Mouse (Mus musculus): ENCODE results near the gene Gpatch4. TPM values are rescaled to one million over a fixed set of nuclear protein-coding genes. Genes with fewer than 3 reads are reported as not detected.

Gene Gpatch4
- polyA plus RNA-seq (2014; fragmentation: Illumina TruSeq; extraction: RNeasy Lipid Tissue Mini Kit (QIAGEN cat#74804); ENCODE audit: low replicate concordance) = 3.5 TPM

GRCm38 (mm10) chr3:88042661-88043421 is at the start of gene Gpatch4:
Gpatch4 (plus strand) TSS chr3:88043108.

DNA sequence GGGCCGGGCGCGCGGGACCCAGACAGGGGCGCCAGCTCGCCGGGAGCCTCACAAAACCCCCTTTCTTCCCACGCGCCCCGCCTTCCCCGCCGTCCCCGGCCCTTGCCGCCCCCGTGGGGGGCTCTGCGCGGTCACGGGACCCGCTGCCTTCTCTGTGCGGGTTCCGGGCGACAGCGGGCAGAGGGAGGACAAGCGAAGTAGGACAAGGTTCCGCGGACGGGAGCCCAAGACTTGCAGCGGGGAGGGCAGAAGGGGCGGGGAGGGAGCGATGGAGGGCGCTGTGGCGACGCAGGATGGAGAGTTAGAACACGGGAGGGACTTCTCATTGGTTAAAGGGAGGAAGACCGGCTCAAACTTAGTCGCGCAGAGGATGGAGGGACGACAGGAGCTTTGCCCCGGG is 42.7 kb upstream of the Gpatch4 start, which contains the start of gene Bcan:
TSS of gene Bcan (minus strand) at position 50 of the 400 bp plus-strand sequence.

DNA sequence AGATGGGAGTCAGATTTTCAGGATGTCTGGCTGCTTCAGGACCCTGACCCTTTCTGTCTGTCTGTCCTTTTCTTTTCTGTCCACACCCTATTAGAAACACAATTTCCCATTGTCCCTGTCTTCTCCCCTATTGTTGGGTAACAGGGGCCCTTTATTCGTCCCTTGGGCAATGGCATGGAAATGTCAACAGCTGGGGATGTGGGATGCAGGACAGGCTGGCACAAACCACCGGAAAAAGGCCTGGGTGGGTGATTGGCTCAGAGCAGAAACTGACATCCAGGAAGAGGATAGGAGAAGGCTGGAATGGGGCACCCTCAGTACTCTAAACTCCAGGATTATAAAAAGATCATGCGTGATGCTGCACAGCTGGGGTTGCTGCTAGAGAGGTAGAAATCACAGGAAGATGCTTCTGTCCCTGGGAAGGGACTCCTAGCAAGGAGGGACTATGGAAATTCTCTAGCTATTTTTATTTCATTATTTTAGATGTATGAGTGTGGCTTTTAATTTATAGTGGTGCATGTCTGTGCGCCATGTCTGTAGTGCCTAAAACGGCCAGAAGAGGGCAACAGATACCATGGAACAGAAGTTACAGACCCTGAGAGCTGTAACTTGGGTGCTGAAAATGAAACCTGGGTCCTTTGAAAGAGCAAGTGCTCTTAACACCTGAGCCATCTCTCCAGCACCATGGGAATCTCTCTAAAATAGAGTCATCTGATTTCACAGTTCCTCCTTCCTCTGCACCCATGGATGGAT is 15.3 kb upstream of the Gpatch4 start, which contains the start of gene Hapln2:
TSS of gene Hapln2 (minus strand) at position 150 of the 753 bp plus-strand sequence.

DNA sequence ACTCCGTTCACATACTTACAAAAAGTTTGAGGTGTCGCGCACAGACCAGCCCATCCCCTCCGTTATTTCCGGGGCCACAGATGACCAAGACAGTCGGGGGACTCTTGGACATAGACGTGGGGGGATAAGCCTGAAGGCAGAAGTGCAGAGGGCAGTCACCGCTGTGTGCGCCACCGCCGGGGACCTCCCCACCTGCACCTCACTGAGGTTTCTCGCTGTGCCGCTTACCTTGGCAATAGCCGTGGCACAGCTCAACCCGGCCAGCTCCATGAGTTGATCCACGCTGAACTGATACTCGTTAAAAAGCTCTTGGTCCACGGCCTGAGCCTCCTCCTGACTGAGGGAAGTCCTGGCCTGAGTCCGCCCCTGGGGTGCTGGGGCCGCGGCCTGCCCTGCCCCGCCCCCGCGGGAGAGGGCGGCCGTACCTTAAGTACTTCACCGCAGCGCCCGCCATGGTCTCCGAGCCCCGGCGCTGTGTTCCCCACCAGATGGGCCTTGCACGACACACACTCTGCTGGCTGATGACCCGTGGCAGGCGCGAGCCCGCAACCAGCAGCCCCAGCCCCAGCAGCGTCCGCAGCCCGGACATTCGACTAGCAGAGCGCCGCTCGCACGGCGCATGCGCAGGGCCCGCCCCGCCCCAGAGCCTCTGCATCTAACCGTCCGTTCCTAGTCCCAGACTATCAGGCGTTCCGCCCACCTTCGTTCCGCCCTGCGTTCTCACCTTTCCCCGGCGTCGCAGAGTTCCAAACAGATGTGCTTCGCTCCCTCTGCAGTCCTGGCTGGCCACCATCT is 15.2 kb downstream of the Gpatch4 start, which contains the start of gene Naxe:
TSS of gene Naxe (minus strand) at position 594 of the 795 bp plus-strand sequence.

DNA sequence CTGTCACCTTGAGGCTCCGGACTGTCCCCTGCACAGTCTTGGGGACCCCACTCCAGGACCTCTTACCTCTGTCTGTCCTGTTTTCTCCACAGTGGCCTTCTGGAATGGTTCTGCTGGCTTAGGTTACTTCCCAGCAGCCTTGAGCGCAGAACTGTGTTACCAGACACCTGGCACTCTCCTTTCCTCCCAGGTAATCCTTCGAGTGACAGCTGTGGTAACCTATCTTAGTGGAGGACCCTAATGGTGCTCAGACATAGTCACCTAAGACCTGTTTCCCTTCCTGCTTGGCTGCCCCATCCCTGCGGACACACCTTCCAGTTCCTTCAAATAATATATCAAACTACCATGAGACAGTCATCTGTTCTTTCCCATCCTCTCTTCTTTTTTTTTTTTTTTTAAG is 35.3 kb downstream of the Gpatch4 start, which contains the start of gene Ttc24:
TSS of gene Ttc24 (minus strand) at position 101 of the 400 bp plus-strand sequence.

DNA sequence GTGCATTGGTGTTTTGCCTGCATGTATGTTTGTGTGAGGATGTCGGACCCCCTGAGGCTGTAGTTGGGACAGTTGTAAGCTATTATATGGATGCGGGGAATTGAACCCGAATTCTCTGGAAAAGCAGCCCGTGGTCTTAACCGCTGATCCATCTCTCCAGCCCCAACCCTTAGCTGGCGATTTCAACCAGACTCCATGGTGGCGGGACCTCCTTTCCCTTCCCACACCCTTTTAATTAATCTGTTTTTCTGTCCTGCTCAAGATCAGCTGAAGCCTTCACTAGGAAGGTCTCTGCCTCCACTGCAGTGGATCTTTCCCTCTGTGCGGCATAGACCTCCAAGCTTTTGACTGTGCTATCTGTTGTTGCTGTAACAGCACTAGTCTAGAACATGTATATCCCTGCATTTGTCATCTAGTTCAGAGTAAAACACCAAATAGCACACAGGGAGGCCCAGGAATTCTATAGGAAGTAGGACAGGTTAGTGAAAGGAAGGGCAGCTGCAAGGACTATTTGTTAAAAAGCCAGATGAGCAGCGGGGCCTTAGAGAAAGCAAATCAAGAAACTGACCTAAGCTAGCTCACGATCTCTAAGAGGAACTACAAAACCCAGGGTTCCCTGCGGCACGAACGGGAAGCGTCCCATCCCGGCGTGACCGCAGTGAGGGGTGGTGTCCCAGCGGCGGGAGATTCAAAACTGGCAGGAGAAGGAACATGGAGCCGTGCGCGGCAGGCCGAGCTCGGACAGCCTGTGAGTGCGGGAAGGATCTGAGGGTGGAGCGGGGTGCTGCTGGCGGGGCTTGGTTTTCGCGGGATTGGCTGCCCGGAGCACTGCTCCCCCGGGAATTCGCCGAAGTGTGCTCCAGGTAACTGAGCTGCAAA is 38.7 kb downstream of the Gpatch4 start, which contains the start of gene Iqgap3:
TSS of gene Iqgap3 (plus strand) at position 627 of the 879 bp plus-strand sequence.

Other genes starting within 250 kb of the Gpatch4 start
- not detected for gene Ntrk1, start 247.9 kb upstream of the Gpatch4 start, polyA plus RNA-seq (2014; fragmentation: Illumina TruSeq; extraction: RNeasy Lipid Tissue Mini Kit (QIAGEN cat#74804); ENCODE audit: low replicate concordance)
- gene Insrr, start 246.2 kb upstream of the Gpatch4 start, polyA plus RNA-seq (2014; fragmentation: Illumina TruSeq; extraction: RNeasy Lipid Tissue Mini Kit (QIAGEN cat#74804); ENCODE audit: low replicate concordance) = not detected
- gene Pear1, start 218.8 kb upstream of the Gpatch4 start, polyA plus RNA-seq (2014; fragmentation: Illumina TruSeq; extraction: RNeasy Lipid Tissue Mini Kit (QIAGEN cat#74804); ENCODE audit: low replicate concordance) = 0.26 TPM
- 0.41 TPM for gene Sh2d2a, start 196.4 kb upstream of the Gpatch4 start, polyA plus RNA-seq (2014; fragmentation: Illumina TruSeq; extraction: RNeasy Lipid Tissue Mini Kit (QIAGEN cat#74804); ENCODE audit: low replicate concordance)
- 1.0 TPM for gene Prcc, start 157.5 kb upstream of the Gpatch4 start, polyA plus RNA-seq (2014; fragmentation: Illumina TruSeq; extraction: RNeasy Lipid Tissue Mini Kit (QIAGEN cat#74804); ENCODE audit: low replicate concordance)
- 96.9 TPM for gene Hdgf, start 136.8 kb upstream of the Gpatch4 start, polyA plus RNA-seq (2014; fragmentation: Illumina TruSeq; extraction: RNeasy Lipid Tissue Mini Kit (QIAGEN cat#74804); ENCODE audit: low replicate concordance)
- gene Mrpl24, start 123.6 kb upstream of the Gpatch4 start, polyA plus RNA-seq (2014; fragmentation: Illumina TruSeq; extraction: RNeasy Lipid Tissue Mini Kit (QIAGEN cat#74804); ENCODE audit: low replicate concordance) = 154 TPM
- gene Isg20l2, start 112.8 kb upstream of the Gpatch4 start, polyA plus RNA-seq (2014; fragmentation: Illumina TruSeq; extraction: RNeasy Lipid Tissue Mini Kit (QIAGEN cat#74804); ENCODE audit: low replicate concordance) = 19.9 TPM
- 5.8 TPM for gene Rrnad1, start 112.4 kb upstream of the Gpatch4 start, polyA plus RNA-seq (2014; fragmentation: Illumina TruSeq; extraction: RNeasy Lipid Tissue Mini Kit (QIAGEN cat#74804); ENCODE audit: low replicate concordance)
- not detected for gene Crabp2, start 94.4 kb upstream of the Gpatch4 start, polyA plus RNA-seq (2014; fragmentation: Illumina TruSeq; extraction: RNeasy Lipid Tissue Mini Kit (QIAGEN cat#74804); ENCODE audit: low replicate concordance)
- gene Nes, start 72.0 kb upstream of the Gpatch4 start, polyA plus RNA-seq (2014; fragmentation: Illumina TruSeq; extraction: RNeasy Lipid Tissue Mini Kit (QIAGEN cat#74804); ENCODE audit: low replicate concordance) = 2.1 TPM
- gene Bcan, start 42.9 kb upstream of the Gpatch4 start, polyA plus RNA-seq (2014; fragmentation: Illumina TruSeq; extraction: RNeasy Lipid Tissue Mini Kit (QIAGEN cat#74804); ENCODE audit: low replicate concordance) = not detected
- gene Hapln2, start 15.5 kb upstream of the Gpatch4 start, polyA plus RNA-seq (2014; fragmentation: Illumina TruSeq; extraction: RNeasy Lipid Tissue Mini Kit (QIAGEN cat#74804); ENCODE audit: low replicate concordance) = not detected
- 6.2 TPM for gene Naxe, start 15.4 kb downstream of the Gpatch4 start, polyA plus RNA-seq (2014; fragmentation: Illumina TruSeq; extraction: RNeasy Lipid Tissue Mini Kit (QIAGEN cat#74804); ENCODE audit: low replicate concordance)
- not detected for gene Ttc24, start 35.2 kb downstream of the Gpatch4 start, polyA plus RNA-seq (2014; fragmentation: Illumina TruSeq; extraction: RNeasy Lipid Tissue Mini Kit (QIAGEN cat#74804); ENCODE audit: low replicate concordance)
- 0.85 TPM for gene Iqgap3, start 38.9 kb downstream of the Gpatch4 start, polyA plus RNA-seq (2014; fragmentation: Illumina TruSeq; extraction: RNeasy Lipid Tissue Mini Kit (QIAGEN cat#74804); ENCODE audit: low replicate concordance)
- gene Mef2d, start 99.3 kb downstream of the Gpatch4 start, polyA plus RNA-seq (2014; fragmentation: Illumina TruSeq; extraction: RNeasy Lipid Tissue Mini Kit (QIAGEN cat#74804); ENCODE audit: low replicate concordance) = 7.2 TPM
- not detected for gene Rhbg, start 211.6 kb downstream of the Gpatch4 start, polyA plus RNA-seq (2014; fragmentation: Illumina TruSeq; extraction: RNeasy Lipid Tissue Mini Kit (QIAGEN cat#74804); ENCODE audit: low replicate concordance)
- not detected for gene Gm38392, start 244.1 kb downstream of the Gpatch4 start, polyA plus RNA-seq (2014; fragmentation: Illumina TruSeq; extraction: RNeasy Lipid Tissue Mini Kit (QIAGEN cat#74804); ENCODE audit: low replicate concordance)